Mouse (Mus musculus): ENCODE data around the gene G6pc3.

DNA sequence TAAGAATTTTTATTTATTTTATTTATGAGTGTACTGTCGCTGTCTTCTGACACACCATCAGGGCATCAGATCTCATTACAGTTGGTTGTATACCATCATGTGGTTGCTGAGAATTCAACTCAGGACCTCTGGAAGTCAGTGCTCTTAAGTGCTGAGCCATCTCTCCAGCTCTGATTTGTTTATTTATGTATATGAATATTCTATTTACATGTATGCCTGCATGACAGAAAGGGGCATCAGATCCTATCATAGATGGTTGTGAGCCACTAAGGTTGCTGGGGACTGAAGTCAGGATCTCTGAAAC, 32.7 kb upstream of the G6pc3 start:
- TF ChIP-seq POLR2A (IDR thresholded peaks at IDR 0.05; ENCODE audit: control insufficient read depth, extremely low read depth, insufficient read depth, low read length, poor library complexity) (no peak), CTCF (IDR thresholded peaks at IDR 0.05; ENCODE audit: borderline replicate concordance, control insufficient read depth, extremely low read depth, insufficient read depth, low read length, poor library complexity) (no peak)
